Mouse (Mus musculus): Measurements from ENCODE around the gene Avl9. TPM values are rescaled to one million over a fixed set of nuclear protein-coding genes. Genes with fewer than 3 reads are reported as not detected.

Avl9 gene
- polyA plus RNA-seq (2017; shearing (Covaris generic)) = 25.5 TPM

GRCm38 (mm10) chr6:56714574-56715269, at the start of gene Avl9:
TSS of gene Avl9 (plus strand) at chr6:56714899.

GRCm38 (mm10) chr6:56703931-56704900, 10.5 kb upstream of the Avl9 start, which contains the start of gene Lsm5:
TSS of gene Lsm5 (minus strand) at chr6:56704710.

GRCm38 (mm10) chr6:56797311-56798151, 82.8 kb downstream of the Avl9 start, which contains the start of gene Kbtbd2:
TSS of gene Kbtbd2 (minus strand) at chr6:56797813.

Other genes with a start within 250 kb of the Avl9 start
- gene Pde1c, start 145.8 kb upstream of the Avl9 start, polyA plus RNA-seq (2017; shearing (Covaris generic)) = 0.56 TPM
- 134 TPM for gene Lsm5, start 10.2 kb upstream of the Avl9 start, polyA plus RNA-seq (2017; shearing (Covaris generic))
- 21.6 TPM for gene Kbtbd2, start 82.9 kb downstream of the Avl9 start, polyA plus RNA-seq (2017; shearing (Covaris generic))
- not detected for gene Fkbp9, start 117.2 kb downstream of the Avl9 start, polyA plus RNA-seq (2017; shearing (Covaris generic))
- 55.5 TPM for gene Nt5c3, start 209.0 kb downstream of the Avl9 start, polyA plus RNA-seq (2017; shearing (Covaris generic))
- gene Vmn1r4, start 209.1 kb downstream of the Avl9 start, polyA plus RNA-seq (2017; shearing (Covaris generic)) = 0.24 TPM

Data from inflammation-experienced regulatory T-cells, adult 16 weeks (primary cell).